Mouse (Mus musculus): ENCODE results near the gene Hddc3. TPM values are rescaled to one million over a fixed set of nuclear protein-coding genes. Genes with fewer than 3 reads are reported as not detected.
A peak's percentile ranks its signal among the peaks of the same experiment; 100 is the strongest.

The Hddc3 gene
- polyA plus RNA-seq, 1 experiment from 2014 or later = 26.7 TPM

DNA sequence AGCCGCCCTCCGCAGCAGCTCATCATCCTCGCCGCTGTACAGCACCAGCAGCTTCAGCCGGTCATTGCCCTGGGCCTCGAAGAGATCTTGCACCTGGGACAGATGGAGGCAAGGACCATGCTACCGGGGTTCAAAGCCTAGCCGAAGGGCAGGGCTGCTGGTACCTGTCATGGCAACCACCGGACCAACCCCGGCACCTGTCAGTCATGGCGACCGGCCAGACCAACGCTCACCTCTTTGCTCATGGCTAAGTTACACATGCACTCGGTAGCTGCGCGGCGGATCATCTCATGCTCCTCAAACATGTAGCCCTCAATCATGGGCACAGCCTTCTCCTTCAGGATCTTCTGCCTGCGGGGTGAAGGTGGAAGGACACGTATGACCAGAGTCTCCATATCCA lies 16.8 kb upstream of the Hddc3 start:
- Histone ChIP-seq H3K9me3 (ENCODE audit: control insufficient read depth, low read length) (no peaks in the 10 kb centered on the region), H3K27me3 (replicated peaks; ENCODE audit: control insufficient read depth, insufficient read depth, low read length) (no peaks in the 10 kb centered on the region), H3K9ac (ENCODE audit: low read depth, low read length) (no peak overlapping the region), H3K4me2 (ENCODE audit: low read length) (no peak overlapping the region), H3K4me1 (ENCODE audit: control insufficient read depth, insufficient read depth, low read depth, low read length) (peaks cover 20% of the 10 kb centered on the region), H3K4me3 (ENCODE audit: low read length) (no peak overlapping the region), H3K36me3 (ENCODE audit: control insufficient read depth, insufficient read depth, low read length) (peaks cover 52% of the 10 kb centered on the region), H3K27ac (ENCODE audit: low read depth, low read length) (no peak overlapping the region)
- no peak for ATAC-seq
- 95% methylated on average over 19 of the region's 19 CpGs for WGBS

DNA sequence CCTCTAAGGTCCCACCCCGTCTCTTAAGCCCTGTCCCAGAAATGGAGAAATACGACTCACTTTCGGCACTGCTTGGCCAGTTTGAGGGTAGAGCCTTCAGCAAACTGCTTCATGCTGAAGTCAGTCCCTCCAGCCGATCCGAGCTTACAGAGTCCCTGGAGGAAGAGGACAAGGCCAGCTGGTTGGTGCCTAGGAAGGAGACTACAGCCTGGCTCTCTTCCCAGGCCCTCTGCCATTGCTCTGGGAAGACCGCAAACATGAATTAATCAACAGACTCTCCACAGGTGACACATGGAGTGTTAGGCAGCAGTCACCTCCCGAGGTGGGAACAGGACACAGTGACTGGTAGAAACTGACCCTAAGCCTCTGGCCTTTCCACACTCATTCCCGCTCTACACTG lies 12.6 kb upstream of the Hddc3 start:
- no peaks in the 10 kb centered on the region for H3K27me3 ChIP-seq (replicated peaks; ENCODE audit: control insufficient read depth, insufficient read depth, low read length)
- no peak for ATAC-seq
- H3K4me3 ChIP-seq (ENCODE audit: low read length) = no peak overlapping the region
- H3K9ac ChIP-seq (ENCODE audit: low read depth, low read length) = no peak overlapping the region
- no peak overlapping the region for H3K27ac ChIP-seq (ENCODE audit: low read depth, low read length)
- no peaks in the 10 kb centered on the region for H3K9me3 ChIP-seq (ENCODE audit: control insufficient read depth, low read length)
- no peaks in the 10 kb centered on the region for H3K4me1 ChIP-seq (ENCODE audit: control insufficient read depth, insufficient read depth, low read depth, low read length)
- H3K4me2 ChIP-seq (ENCODE audit: low read length) = no peak overlapping the region
- peaks cover 81% of the 10 kb centered on the region for H3K36me3 ChIP-seq (ENCODE audit: control insufficient read depth, insufficient read depth, low read length)
- WGBS = 85% methylated on average over 8 of the region's 8 CpGs

DNA sequence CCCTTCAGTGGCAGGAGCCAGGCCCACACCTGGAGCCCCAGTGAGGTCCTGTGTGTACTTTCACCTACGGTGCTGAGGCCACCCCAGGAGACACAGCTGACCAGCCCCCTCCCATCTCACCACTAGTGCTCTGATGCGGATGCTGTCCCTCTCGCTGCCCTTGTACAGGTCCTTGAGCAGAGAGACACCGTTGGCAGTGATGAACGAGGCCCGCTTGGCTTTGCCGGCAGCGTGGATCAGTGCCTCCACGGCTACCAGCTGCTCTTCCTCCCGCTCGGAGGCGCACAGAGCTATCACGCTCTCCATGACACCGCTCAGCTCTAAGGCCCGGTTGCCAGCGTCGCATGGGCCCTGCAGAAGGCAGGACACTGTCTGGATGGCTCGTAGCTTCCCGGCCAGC lies 11.5 kb upstream of the Hddc3 start:
- no peak overlapping the region for H3K4me2 ChIP-seq (ENCODE audit: low read length)
- WGBS = 85% methylated on average over 19 of the region's 19 CpGs
- no peak overlapping the region for H3K9ac ChIP-seq (ENCODE audit: low read depth, low read length)
- H3K27ac ChIP-seq (ENCODE audit: low read depth, low read length) = no peak overlapping the region
- H3K9me3 ChIP-seq (ENCODE audit: control insufficient read depth, low read length) = no peaks in the 10 kb centered on the region
- H3K36me3 ChIP-seq (ENCODE audit: control insufficient read depth, insufficient read depth, low read length) = peaks cover 77% of the 10 kb centered on the region
- no peaks in the 10 kb centered on the region for H3K4me1 ChIP-seq (ENCODE audit: control insufficient read depth, insufficient read depth, low read depth, low read length)
- H3K27me3 ChIP-seq (replicated peaks; ENCODE audit: control insufficient read depth, insufficient read depth, low read length) = no peaks in the 10 kb centered on the region
- no peak for ATAC-seq
- no peak overlapping the region for H3K4me3 ChIP-seq (ENCODE audit: low read length)

DNA sequence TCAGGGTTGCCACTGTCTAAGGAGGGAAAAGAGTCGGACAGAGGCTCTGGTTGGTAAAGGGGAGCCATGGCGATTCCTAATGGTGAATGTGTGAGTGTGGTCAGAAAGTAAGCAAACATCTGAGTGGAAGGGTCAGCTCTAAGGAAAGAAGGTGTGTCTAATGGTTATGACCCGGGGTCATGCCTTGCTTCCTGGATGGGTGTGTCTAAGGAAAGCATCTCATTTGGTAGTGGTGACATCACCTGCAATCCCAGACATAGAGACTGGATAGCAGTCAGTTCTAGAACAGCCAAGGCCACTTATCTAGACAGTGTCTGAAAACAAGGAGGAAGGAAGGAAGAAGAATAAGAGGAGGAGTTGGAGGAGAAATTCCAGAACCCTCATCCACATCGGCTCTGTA lies 8.1 kb upstream of the Hddc3 start:
- Histone ChIP-seq H3K4me2 (ENCODE audit: low read length) (no peak overlapping the region), H3K4me3 (ENCODE audit: low read length) (no peak overlapping the region), H3K36me3 (ENCODE audit: control insufficient read depth, insufficient read depth, low read length) (peaks cover 52% of the 10 kb centered on the region), H3K4me1 (ENCODE audit: control insufficient read depth, insufficient read depth, low read depth, low read length) (peaks cover 18% of the 10 kb centered on the region), H3K9ac (ENCODE audit: low read depth, low read length) (no peak overlapping the region), H3K27ac (ENCODE audit: low read depth, low read length) (no peak overlapping the region), H3K27me3 (replicated peaks; ENCODE audit: control insufficient read depth, insufficient read depth, low read length) (no peaks in the 10 kb centered on the region), H3K9me3 (ENCODE audit: control insufficient read depth, low read length) (no peaks in the 10 kb centered on the region)
- WGBS = 91% methylated on average over 4 of the region's 4 CpGs
- no peak for ATAC-seq

DNA sequence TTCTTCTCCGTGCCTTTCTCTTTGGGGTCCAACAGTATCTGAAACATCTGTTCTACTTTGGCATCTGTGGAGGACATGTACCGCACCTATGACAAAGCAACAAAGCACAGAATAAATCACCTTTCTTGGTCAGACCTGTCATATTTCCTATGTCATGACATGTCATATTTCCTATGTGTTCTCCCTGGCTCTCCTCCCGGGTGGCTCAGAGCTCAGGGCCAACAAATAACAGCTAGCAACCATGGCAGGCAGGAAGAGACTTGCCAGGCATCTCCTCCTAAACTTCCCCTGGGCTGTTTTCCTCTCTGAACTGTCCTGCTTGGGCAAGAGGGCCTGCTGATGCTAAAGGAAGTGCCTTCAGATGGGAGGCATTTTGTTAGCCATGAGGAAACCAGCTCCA lies 6.0 kb upstream of the Hddc3 start:
- 91% methylated on average over 3 of the region's 3 CpGs for WGBS
- H3K4me2 ChIP-seq (ENCODE audit: low read length) = no peak overlapping the region
- no peaks in the 10 kb centered on the region for H3K9me3 ChIP-seq (ENCODE audit: control insufficient read depth, low read length)
- no peak overlapping the region for H3K9ac ChIP-seq (ENCODE audit: low read depth, low read length)
- peaks cover 28% of the 10 kb centered on the region for H3K4me1 ChIP-seq (ENCODE audit: control insufficient read depth, insufficient read depth, low read depth, low read length)
- H3K27me3 ChIP-seq (replicated peaks; ENCODE audit: control insufficient read depth, insufficient read depth, low read length) = no peaks in the 10 kb centered on the region
- H3K4me3 ChIP-seq (ENCODE audit: low read length) = no peak overlapping the region
- ATAC-seq = no peak
- peaks cover 36% of the 10 kb centered on the region for H3K36me3 ChIP-seq (ENCODE audit: control insufficient read depth, insufficient read depth, low read length)
- H3K27ac ChIP-seq (ENCODE audit: low read depth, low read length) = no peak overlapping the region

DNA sequence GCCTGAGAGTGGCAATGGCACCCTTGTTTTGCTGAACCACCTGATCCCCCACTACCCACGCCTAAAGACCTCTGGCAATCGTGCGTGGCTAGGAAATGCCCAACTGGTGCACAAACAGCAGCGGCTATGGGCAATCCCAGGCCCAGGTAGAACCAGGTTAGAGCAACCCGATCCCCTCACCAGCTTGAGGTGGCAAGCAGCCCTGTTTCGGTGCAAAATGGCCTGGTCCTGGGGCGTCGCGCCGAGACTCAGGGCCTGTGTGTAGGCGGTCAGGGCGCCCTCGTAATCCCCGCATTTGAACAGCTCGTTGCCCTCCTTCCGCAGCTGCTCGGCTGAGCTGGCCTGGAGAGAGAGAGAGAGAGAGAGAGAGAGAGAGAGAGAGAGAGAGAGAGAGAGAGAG lies 3.5 kb upstream of the Hddc3 start:
- H3K27ac ChIP-seq (ENCODE audit: low read depth, low read length) = peak overlapping the region; percentile 78
- peak overlapping the region; percentile 80 for H3K9ac ChIP-seq (ENCODE audit: low read depth, low read length)
- H3K4me2 ChIP-seq (ENCODE audit: low read length) = peak overlapping the region; percentile 87
- 5% methylated on average over 17 of the region's 17 CpGs for WGBS
- peaks cover 15% of the 10 kb centered on the region for H3K36me3 ChIP-seq (ENCODE audit: control insufficient read depth, insufficient read depth, low read length)
- no peak for ATAC-seq
- H3K9me3 ChIP-seq (ENCODE audit: control insufficient read depth, low read length) = no peaks in the 10 kb centered on the region
- peak overlapping the region; percentile 71 for H3K4me3 ChIP-seq (ENCODE audit: low read length)
- H3K27me3 ChIP-seq (replicated peaks; ENCODE audit: control insufficient read depth, insufficient read depth, low read length) = no peaks in the 10 kb centered on the region
- H3K4me1 ChIP-seq (ENCODE audit: control insufficient read depth, insufficient read depth, low read depth, low read length) = peaks cover 34% of the 10 kb centered on the region

DNA sequence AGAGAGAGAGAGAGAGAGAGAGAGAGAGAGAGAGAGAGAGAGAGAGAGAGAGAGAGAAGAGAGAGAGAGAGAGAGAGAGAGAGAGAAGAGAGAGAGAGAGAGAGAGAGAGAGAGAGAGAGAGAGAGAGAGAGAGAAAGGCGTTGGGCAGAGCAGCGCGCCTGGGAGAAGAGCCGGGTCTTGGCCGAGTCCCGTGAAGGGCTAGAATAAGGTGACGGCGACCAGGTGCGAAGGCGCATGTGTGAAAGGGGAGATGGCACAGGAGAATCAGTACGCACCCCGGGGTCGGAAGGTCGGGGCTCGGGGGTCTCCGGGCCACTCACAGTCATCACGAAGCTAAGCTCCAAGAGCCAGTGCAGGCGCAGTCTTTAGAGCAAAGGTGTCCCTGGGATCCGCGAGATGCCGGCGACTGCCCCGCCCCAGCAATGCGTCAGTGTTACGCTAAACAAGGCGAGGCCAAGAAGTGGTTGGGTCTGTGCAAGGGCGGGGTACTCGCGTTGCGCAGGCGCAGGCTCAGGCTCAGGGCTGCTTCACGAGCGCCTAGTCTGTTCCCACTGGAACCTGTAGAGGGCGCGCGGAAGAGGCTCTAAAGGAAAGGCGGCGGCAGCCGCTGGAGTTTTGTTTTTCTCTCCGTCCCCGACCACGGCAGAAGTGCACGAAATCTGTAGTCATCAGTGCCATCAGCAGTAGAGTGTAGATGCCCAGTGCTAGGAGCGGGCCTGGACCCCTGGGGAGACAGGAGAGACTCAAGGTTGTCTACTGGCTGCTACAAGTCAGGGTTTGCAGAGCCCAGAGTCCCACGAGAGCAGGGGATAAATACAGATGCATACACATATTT lies 2.9 kb upstream of the Hddc3 start:
- H3K9me3 ChIP-seq (ENCODE audit: control insufficient read depth, low read length) = no peaks in the 10 kb centered on the region
- H3K36me3 ChIP-seq (ENCODE audit: control insufficient read depth, insufficient read depth, low read length) = peaks cover 12% of the 10 kb centered on the region
- ATAC-seq = peak; percentile 98
- peak overlapping the region; percentile 80 for H3K9ac ChIP-seq (ENCODE audit: low read depth, low read length)
- under 1% methylated on average over 41 of the region's 45 CpGs for WGBS
- no peaks in the 10 kb centered on the region for H3K27me3 ChIP-seq (replicated peaks; ENCODE audit: control insufficient read depth, insufficient read depth, low read length)
- H3K4me3 ChIP-seq (ENCODE audit: low read length) = peak overlapping the region; percentile 71
- peak overlapping the region; percentile 87 for H3K4me2 ChIP-seq (ENCODE audit: low read length)
- H3K27ac ChIP-seq (ENCODE audit: low read depth, low read length) = peak overlapping the region; percentile 93
- H3K4me1 ChIP-seq (ENCODE audit: control insufficient read depth, insufficient read depth, low read depth, low read length) = peaks cover 34% of the 10 kb centered on the region

DNA sequence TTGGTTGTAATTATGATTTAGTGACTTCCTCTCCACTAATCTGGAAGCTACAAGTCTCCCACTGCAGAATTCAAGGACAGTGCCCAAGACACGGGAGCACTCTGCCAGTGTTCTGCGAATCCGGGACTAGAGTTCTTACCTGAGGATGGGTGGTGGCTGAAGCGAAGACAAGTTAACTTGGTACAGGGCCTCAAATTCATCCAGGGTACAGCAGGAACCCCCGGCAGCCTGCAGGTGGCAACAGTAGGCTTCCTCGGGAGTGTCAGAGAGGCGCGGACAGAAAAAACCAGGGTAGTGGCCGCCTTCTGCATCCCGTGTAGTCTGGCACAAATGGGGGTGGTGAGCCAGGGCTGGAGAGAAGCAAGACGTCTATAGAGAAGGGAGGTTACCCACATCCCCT lies 2.1 kb upstream of the Hddc3 start, which contains the start of gene Unc45a:
Unc45a (minus strand) TSS at position 213 of the 400 bp plus-strand sequence.
- peaks cover 8% of the 10 kb centered on the region for H3K36me3 ChIP-seq (ENCODE audit: control insufficient read depth, insufficient read depth, low read length)
- H3K4me2 ChIP-seq (ENCODE audit: low read length) = peak within 1 kb of the TSS; percentile 87
- peak within 1 kb of the TSS; percentile 71 for H3K4me3 ChIP-seq (ENCODE audit: low read length)
- 3% methylated on average over 11 of the region's 11 CpGs for WGBS
- H3K27me3 ChIP-seq (replicated peaks; ENCODE audit: control insufficient read depth, insufficient read depth, low read length) = no peaks in the 10 kb centered on the region
- no peaks in the 10 kb centered on the region; the same call in 1 of the 2 replicates for H3K9me3 ChIP-seq (ENCODE audit: control insufficient read depth, low read length)
- H3K27ac ChIP-seq (ENCODE audit: low read depth, low read length) = peak within 1 kb of the TSS; percentile 93
- peak within 1 kb of the TSS; percentile 80 for H3K9ac ChIP-seq (ENCODE audit: low read depth, low read length)
- ATAC-seq = peak; percentile 12; the same call in 1 of the 2 replicates
- peaks cover 34% of the 10 kb centered on the region for H3K4me1 ChIP-seq (ENCODE audit: control insufficient read depth, insufficient read depth, low read depth, low read length)

DNA sequence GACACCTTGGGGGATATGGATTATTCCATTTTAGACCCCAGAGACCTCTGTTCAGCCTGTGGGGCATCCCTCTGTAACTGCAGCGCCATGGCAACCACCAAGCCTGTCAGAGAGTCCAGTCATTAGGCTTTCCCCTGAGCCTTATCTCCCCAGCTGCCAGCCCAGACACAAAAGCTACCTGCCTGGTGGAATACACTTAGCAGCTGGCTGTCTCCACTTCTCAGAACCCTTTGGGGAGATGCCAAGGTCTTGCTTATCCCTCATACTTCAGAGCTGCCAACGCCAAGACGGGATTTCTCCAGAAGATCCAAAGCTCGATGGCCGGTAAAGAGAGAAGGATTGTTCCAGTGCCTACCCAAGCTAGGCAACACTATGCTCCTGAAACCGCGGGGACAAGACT lies 1.1 kb upstream of the Hddc3 start:
- Histone ChIP-seq H3K36me3 (ENCODE audit: control insufficient read depth, insufficient read depth, low read length) (no peaks in the 10 kb centered on the region), H3K27ac (ENCODE audit: low read depth, low read length) (peak overlapping the region; percentile 9; the same call in 1 of the 2 replicates), H3K4me2 (ENCODE audit: low read length) (no peak overlapping the region), H3K27me3 (replicated peaks; ENCODE audit: control insufficient read depth, insufficient read depth, low read length) (no peaks in the 10 kb centered on the region), H3K4me3 (ENCODE audit: low read length) (no peak overlapping the region), H3K9ac (ENCODE audit: low read depth, low read length) (no peak overlapping the region), H3K4me1 (ENCODE audit: control insufficient read depth, insufficient read depth, low read depth, low read length) (peaks cover 34% of the 10 kb centered on the region), H3K9me3 (ENCODE audit: control insufficient read depth, low read length) (no peaks in the 10 kb centered on the region; the same call in 1 of the 2 replicates)
- 63% methylated on average over 7 of the region's 7 CpGs for WGBS
- no peak for ATAC-seq

All from hindbrain, embryonic 16.5 days (tissue).